Mouse (Mus musculus) heart, postnatal 0 days (tissue): ENCODE data around the gene Slc15a5.

Experiments used
- CTCF ChIP-seq: IDR thresholded peaks from 2 replicates; pipeline ENCODE4 v1.5.1; 2016; ENCODE audit warnings: antibody characterized with exemption, control low read depth, low read depth
- EP300 ChIP-seq: IDR thresholded peaks from 2 replicates; pipeline ENCODE4 v1.6.1; 2016; ENCODE audit warnings: antibody characterized with exemption, low read depth

DNA sequence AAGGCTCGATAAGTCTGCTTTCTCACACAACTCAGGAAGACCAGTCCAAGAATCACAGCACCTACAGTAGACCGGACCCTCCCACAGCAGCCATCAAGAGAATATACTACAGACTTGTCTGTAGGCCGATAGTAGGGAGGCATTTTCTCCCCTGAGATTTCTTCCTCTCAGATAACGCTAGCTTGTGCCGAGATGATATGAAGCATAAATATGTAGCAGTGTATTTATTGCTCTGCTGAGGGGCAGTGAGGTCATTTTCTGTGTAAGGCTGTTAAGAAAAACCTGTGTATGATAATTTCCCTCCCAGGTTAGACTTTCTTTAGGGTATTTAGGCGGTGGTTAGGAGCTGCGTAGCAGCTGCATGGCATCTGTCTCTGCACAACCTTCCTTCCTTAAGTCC lies 23.2 kb upstream of the Slc15a5 start:
- TF ChIP-seq EP300 (no peak), CTCF (no peak)
